Mouse (Mus musculus): ENCODE results near the gene Sox8. TPM values are rescaled to one million over a fixed set of nuclear protein-coding genes. Genes with fewer than 3 reads are reported as not detected.
A peak's percentile ranks its signal among the peaks of the same experiment; 100 is the strongest.

Gene Sox8
- polyA plus RNA-seq, 1 experiment from 2014 or later = 2.2 TPM

DNA sequence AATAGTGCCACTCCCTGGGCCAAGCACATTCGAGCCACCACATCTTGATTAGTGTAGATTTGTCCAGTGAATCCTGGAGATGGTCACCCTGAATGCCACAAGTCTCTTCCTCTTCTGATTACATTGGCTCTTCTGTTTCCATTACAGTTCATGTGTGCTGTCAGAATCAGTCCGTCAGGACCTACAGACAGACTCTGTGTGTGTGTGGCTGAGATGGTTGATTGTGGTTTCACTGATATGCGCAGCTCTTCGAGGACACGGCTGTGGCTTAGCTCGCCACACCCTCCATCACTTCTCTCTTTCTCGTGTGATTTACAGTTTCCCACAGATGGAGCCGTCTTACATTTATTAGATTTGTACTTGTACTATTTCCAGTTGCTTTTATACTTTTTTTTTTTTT, 13.4 kb upstream of the Sox8 start:
- H3K9ac ChIP-seq (ENCODE audit: low read depth, low read length) = no peak overlapping the region
- H3K36me3 ChIP-seq (ENCODE audit: insufficient read depth, low read length) = peaks cover 17% of the 10 kb centered on the region; the same call in 1 of the 2 replicates
- H3K4me2 ChIP-seq (ENCODE audit: low read length) = no peak overlapping the region
- H3K4me1 ChIP-seq (replicated peaks; ENCODE audit: insufficient read depth, low read length) = peaks cover 6% of the 10 kb centered on the region; the same call in 1 of the 2 replicates
- H3K27ac ChIP-seq = no peak overlapping the region
- no peak for TF ChIP-seq CTCF (IDR thresholded peaks at IDR 0.05; ENCODE audit: low read depth)
- H3K27me3 ChIP-seq (ENCODE audit: insufficient read depth, low read length) = no peaks in the 10 kb centered on the region
- no peak overlapping the region for H3K4me3 ChIP-seq (replicated peaks; ENCODE audit: low read depth, low read length)
- DNase-seq (ENCODE audit: low spot score) (no peak), ATAC-seq (replicated peaks; ENCODE audit: low FRiP score, low read depth) (no peak)
- no peaks in the 10 kb centered on the region for H3K9me3 ChIP-seq (replicated peaks; ENCODE audit: low read length)
- 79% methylated on average over 8 of the region's 8 CpGs for WGBS

DNA sequence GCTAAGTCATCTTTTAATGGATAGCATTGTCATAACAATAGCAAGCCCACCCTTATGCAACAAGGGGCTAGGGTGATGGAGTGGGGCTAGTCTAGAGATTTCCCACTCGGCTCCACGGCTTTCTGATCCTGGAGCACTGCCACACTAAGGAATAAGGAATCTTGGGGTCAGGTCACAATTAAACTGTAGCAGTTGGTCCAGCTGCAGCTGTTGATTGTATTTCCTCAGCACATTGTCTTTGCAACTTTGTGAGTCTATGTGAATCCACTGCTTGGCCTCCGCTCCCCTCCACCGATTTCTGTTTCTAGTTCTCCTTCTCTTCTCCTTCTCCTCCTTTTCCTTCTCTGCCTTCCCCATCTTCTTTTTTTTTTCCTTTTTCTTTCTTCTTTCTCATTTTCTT, 12.6 kb upstream of the Sox8 start:
- no peak overlapping the region for H3K4me3 ChIP-seq (replicated peaks; ENCODE audit: low read depth, low read length)
- peaks cover 17% of the 10 kb centered on the region; the same call in 1 of the 2 replicates for H3K36me3 ChIP-seq (ENCODE audit: insufficient read depth, low read length)
- no peak for ATAC-seq (replicated peaks; ENCODE audit: low FRiP score, low read depth)
- H3K4me1 ChIP-seq (replicated peaks; ENCODE audit: insufficient read depth, low read length) = peaks cover 6% of the 10 kb centered on the region; the same call in 1 of the 2 replicates
- no peak overlapping the region for H3K4me2 ChIP-seq (ENCODE audit: low read length)
- no peaks in the 10 kb centered on the region for H3K9me3 ChIP-seq (replicated peaks; ENCODE audit: low read length)
- WGBS = 62% methylated on average over 4 of the region's 4 CpGs
- H3K27ac ChIP-seq = no peak overlapping the region
- no peaks in the 10 kb centered on the region for H3K27me3 ChIP-seq (ENCODE audit: insufficient read depth, low read length)
- DNase-seq (ENCODE audit: low spot score) = no peak
- TF ChIP-seq CTCF (IDR thresholded peaks at IDR 0.05; ENCODE audit: low read depth) = no peak
- no peak overlapping the region for H3K9ac ChIP-seq (ENCODE audit: low read depth, low read length)

DNA sequence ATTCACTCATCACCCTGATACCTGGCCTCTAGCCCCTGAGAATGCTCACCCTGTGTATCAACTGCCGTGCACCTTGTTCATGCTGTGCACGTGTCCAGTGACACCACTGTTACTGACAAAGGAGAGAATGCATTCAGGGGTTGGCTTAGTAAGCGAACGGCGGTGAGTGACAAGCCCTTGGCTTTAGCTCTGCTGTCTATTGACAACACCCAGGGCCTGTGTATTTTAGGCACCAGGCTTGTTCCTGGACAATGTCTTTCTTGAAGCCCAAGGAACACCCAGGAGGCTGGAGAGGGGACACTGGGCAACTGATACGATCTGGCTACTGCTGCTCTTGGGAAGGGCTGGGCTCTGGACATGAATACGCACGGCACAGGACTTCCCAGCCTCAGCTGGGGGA, 11.6 kb upstream of the Sox8 start:
- WGBS = 89% methylated on average over 8 of the region's 8 CpGs
- no peak overlapping the region for H3K27ac ChIP-seq
- H3K4me1 ChIP-seq (replicated peaks; ENCODE audit: insufficient read depth, low read length) = peaks cover 6% of the 10 kb centered on the region; the same call in 1 of the 2 replicates
- no peak overlapping the region for H3K4me3 ChIP-seq (replicated peaks; ENCODE audit: low read depth, low read length)
- ATAC-seq (replicated peaks; ENCODE audit: low FRiP score, low read depth) (no peak), DNase-seq (ENCODE audit: low spot score) (no peak)
- no peaks in the 10 kb centered on the region for H3K27me3 ChIP-seq (ENCODE audit: insufficient read depth, low read length)
- TF ChIP-seq CTCF (IDR thresholded peaks at IDR 0.05; ENCODE audit: low read depth) = no peak
- H3K9me3 ChIP-seq (replicated peaks; ENCODE audit: low read length) = no peaks in the 10 kb centered on the region
- peaks cover 8% of the 10 kb centered on the region; the same call in 1 of the 2 replicates for H3K36me3 ChIP-seq (ENCODE audit: insufficient read depth, low read length)
- no peak overlapping the region for H3K4me2 ChIP-seq (ENCODE audit: low read length)
- no peak overlapping the region for H3K9ac ChIP-seq (ENCODE audit: low read depth, low read length)

DNA sequence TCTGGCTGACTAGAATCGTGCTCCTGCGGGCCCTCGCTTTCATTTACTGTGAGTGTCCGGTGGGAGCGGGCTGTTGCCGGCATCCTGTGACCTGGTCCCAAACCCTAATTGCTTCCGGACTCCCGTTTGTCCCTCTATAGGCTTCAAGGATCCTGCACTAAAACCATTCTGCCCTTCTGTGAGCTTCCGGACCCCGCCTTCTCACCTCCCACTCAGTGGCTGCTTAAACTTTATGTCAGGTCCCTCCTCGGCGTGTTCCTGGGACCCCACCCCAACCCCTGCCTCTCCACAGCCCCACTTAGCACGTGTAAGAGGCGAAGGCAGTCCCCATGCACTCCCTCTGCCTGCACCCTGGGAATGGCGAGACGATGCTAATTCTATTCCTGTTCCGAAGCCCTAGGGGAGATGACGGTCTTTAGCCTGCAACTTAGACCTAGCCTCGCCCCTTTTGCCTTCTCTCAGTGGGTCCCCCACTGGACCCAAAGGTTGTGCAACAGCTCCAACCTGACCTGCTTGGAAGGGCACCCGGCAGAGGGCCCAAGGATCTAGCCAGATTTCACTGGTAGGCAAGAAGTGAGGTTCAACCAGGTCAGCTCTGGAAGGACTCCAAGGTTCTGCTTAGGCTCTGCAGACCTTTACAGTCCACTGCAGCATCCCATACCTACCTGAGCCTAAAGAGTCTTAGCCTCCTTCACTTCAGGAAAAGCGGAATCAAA, 9.0 kb upstream of the Sox8 start:
- ATAC-seq (replicated peaks; ENCODE audit: low FRiP score, low read depth) (peak; percentile 65), DNase-seq (ENCODE audit: low spot score) (peak; percentile 68)
- H3K4me2 ChIP-seq (ENCODE audit: low read length) = peak overlapping the region; percentile 65
- peak overlapping the region; percentile 47; the same call in 1 of the 2 replicates for H3K27ac ChIP-seq
- peak overlapping the region; percentile 67 for H3K4me3 ChIP-seq (replicated peaks; ENCODE audit: low read depth, low read length)
- peak overlapping the region; percentile 60 for H3K9ac ChIP-seq (ENCODE audit: low read depth, low read length)
- H3K27me3 ChIP-seq (ENCODE audit: insufficient read depth, low read length) = no peaks in the 10 kb centered on the region
- 5% methylated on average over 21 of the region's 21 CpGs for WGBS
- H3K4me1 ChIP-seq (replicated peaks; ENCODE audit: insufficient read depth, low read length) = peaks cover 6% of the 10 kb centered on the region; the same call in 1 of the 2 replicates
- H3K36me3 ChIP-seq (ENCODE audit: insufficient read depth, low read length) = no peaks in the 10 kb centered on the region
- no peaks in the 10 kb centered on the region for H3K9me3 ChIP-seq (replicated peaks; ENCODE audit: low read length)
- TF ChIP-seq CTCF (IDR thresholded peaks at IDR 0.05; ENCODE audit: low read depth) = no peak

DNA sequence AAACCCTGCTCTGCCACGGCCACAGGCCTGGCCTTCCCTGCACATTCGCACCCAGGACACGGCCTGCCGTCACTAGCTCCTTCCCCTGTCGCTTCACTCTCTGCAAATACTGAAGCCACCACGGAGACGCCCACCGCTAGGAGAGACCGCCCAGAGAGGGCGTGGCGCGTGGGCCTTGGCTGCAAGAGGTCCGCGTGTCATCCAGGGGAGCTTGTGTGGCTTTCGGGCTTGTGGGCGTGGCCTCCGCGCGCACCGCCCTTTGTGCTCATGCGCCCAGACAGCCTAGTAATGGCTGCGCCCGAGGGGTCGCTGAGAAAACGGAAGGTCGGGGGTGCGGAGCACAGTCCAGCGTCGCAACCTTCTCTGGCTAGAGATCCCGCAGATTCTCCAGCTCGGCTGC, 8.4 kb upstream of the Sox8 start, which contains the start of gene Lmf1:
Gene Lmf1, plus strand, starts transcription at position 166 of the 400 bp plus-strand sequence.
- peak; percentile 96 for ATAC-seq (replicated peaks; ENCODE audit: low FRiP score, low read depth)
- Histone ChIP-seq H3K9ac (ENCODE audit: low read depth, low read length) (peak within 1 kb of the TSS; percentile 60), H3K27ac (peak within 1 kb of the TSS; percentile 47; the same call in 1 of the 2 replicates), H3K9me3 (replicated peaks; ENCODE audit: low read length) (no peaks in the 10 kb centered on the region), H3K36me3 (ENCODE audit: insufficient read depth, low read length) (no peaks in the 10 kb centered on the region), H3K4me1 (replicated peaks; ENCODE audit: insufficient read depth, low read length) (peaks cover 6% of the 10 kb centered on the region; the same call in 1 of the 2 replicates), H3K4me2 (ENCODE audit: low read length) (peak within 1 kb of the TSS; percentile 65), H3K4me3 (replicated peaks; ENCODE audit: low read depth, low read length) (peak within 1 kb of the TSS; percentile 67), H3K27me3 (ENCODE audit: insufficient read depth, low read length) (no peaks in the 10 kb centered on the region)
- WGBS = under 1% methylated on average over 31 of the region's 31 CpGs
- DNase-seq (ENCODE audit: low spot score) = peak; percentile 98
- TF ChIP-seq CTCF (IDR thresholded peaks at IDR 0.05; ENCODE audit: low read depth) = peak; percentile 60; the same call in 1 of the 2 replicates

DNA sequence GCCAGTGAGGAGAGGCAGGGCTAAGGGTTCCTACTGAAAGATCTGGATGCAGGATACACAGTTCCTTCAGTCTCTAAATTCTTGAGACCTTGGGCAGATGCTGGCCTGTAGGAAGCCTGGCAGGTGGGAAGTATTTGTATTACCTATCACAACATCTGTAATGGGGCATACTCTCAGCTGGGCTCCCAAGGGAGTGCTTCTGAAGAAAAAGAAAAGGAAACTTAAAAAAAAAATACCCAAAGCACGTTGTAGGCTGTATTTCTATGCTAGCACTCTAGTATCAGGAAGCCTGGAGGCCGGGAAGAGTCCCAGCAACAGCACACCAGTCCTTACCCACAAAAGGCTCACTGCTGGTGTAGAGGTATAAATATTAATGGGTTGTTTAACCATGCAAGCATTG, 7.2 kb upstream of the Sox8 start:
- peaks cover 6% of the 10 kb centered on the region; the same call in 1 of the 2 replicates for H3K4me1 ChIP-seq (replicated peaks; ENCODE audit: insufficient read depth, low read length)
- no peaks in the 10 kb centered on the region for H3K27me3 ChIP-seq (ENCODE audit: insufficient read depth, low read length)
- H3K9ac ChIP-seq (ENCODE audit: low read depth, low read length) = no peak overlapping the region
- no peak overlapping the region for H3K27ac ChIP-seq
- 53% methylated on average over 2 of the region's 2 CpGs for WGBS
- no peaks in the 10 kb centered on the region for H3K36me3 ChIP-seq (ENCODE audit: insufficient read depth, low read length)
- no peak for TF ChIP-seq CTCF (IDR thresholded peaks at IDR 0.05; ENCODE audit: low read depth)
- H3K9me3 ChIP-seq (replicated peaks; ENCODE audit: low read length) = no peaks in the 10 kb centered on the region
- DNase-seq (ENCODE audit: low spot score) (no peak), ATAC-seq (replicated peaks; ENCODE audit: low FRiP score, low read depth) (no peak)
- H3K4me3 ChIP-seq (replicated peaks; ENCODE audit: low read depth, low read length) = no peak overlapping the region
- no peak overlapping the region for H3K4me2 ChIP-seq (ENCODE audit: low read length)
